Mouse (Mus musculus) bone marrow, adult 2 months (tissue): ENCODE measurements around the gene Cdk14.

Source experiments
- CTCF ChIP-seq: fragments of 200-500 bp; IDR thresholded peaks from 2 replicates; pipeline ENCODE4 v1.5.1; 2011; ENCODE audit warnings: low read length, control low read depth; ENCODE audit not compliant: control insufficient read depth, insufficient read depth
- POLR2A ChIP-seq: fragments of 200-500 bp; IDR thresholded peaks from 2 replicates; pipeline ENCODE4 v1.6.1; 2011; ENCODE audit warnings: low read depth, mild to moderate bottlenecking, control low read depth, low read length, borderline replicate concordance; ENCODE audit not compliant: control insufficient read depth

DNA sequence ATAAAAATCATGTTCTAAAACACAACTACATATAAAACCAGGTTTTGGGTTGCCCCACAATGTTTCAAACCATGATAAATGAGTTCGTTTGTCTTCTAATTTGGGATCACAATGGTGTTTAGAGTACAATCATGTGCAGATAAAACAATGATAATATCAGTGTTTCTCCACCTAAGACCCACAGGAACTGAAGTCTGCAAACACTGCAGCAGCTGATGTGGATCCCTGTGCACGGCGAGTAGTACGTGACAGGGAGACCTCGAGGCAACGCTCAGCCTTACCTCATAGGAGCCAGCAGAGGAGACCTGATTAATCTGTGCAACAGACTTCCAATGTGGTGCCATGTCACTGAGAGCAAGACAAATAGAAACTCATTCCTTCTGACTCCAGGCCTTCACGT is 122.9 kb downstream of the Cdk14 start:
- TF ChIP-seq CTCF (no peak), POLR2A (no peak)
